Mouse (Mus musculus): ENCODE data around the gene Elmo1. TPM values are rescaled to one million over a fixed set of nuclear protein-coding genes. Genes with fewer than 3 reads are reported as not detected.

The Elmo1 gene
- polyA plus RNA-seq, 1 experiment from 2014 or later, result 13.8 TPM

- peaks cover 6% of the 10 kb centered on the region; the same call in 1 of the 2 replicates for H3K4me1 ChIP-seq
- no peaks in the 10 kb centered on the region for H3K27me3 ChIP-seq (ENCODE audit: low read depth, poor library complexity, severe bottlenecking)
- no peak for DNase-seq (ENCODE audit: low spot score)
- H3K27ac ChIP-seq (replicated peaks), result no peak overlapping the region
- no peaks in the 10 kb centered on the region for H3K9me3 ChIP-seq (replicated peaks)
- H3K4me3 ChIP-seq, result no peak overlapping the region
- WGBS, result 89% methylated on average over 4 of the region's 4 CpGs
- no peaks in the 10 kb centered on the region for H3K36me3 ChIP-seq
These were observed 427.3 kb downstream of the Elmo1 start for GRCm38 (mm10) chr13:20517702-20518101.

DNA sequence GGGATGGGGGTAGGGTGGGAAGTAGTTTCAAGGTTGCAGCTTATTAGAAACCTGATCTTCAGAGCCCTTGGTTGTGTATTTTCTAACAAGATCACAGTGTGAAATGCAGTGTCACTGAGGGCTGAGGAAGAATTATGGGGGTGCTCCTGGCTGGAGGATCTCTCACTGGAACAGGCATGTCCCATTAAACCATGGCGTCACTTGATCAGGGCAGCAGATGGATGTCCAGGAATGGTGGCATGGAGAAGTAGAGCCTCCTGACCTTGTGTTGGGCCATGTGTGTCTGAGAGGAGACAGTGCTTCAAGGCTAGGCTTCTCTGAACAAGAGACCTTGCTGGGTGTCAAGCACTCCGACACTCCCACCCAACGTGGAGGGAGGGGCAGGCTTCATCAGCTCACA, 431.1 kb downstream of the Elmo1 start:
- 84% methylated on average over 3 of the region's 3 CpGs for WGBS
- peaks cover 7% of the 10 kb centered on the region for H3K4me1 ChIP-seq
- no peak for DNase-seq (ENCODE audit: low spot score)
- no peaks in the 10 kb centered on the region for H3K36me3 ChIP-seq
- H3K4me3 ChIP-seq, result no peak overlapping the region
- no peak overlapping the region for H3K27ac ChIP-seq (replicated peaks)
- no peaks in the 10 kb centered on the region for H3K27me3 ChIP-seq (ENCODE audit: low read depth, poor library complexity, severe bottlenecking)
- no peaks in the 10 kb centered on the region for H3K9me3 ChIP-seq (replicated peaks)

- WGBS, result 65% methylated on average over 1 of the region's 1 CpGs
These were observed 433.3 kb downstream of the Elmo1 start for GRCm38 (mm10) chr13:20523671-20524070.

GRCm38 (mm10) chr13:20525844-20526243, 435.4 kb downstream of the Elmo1 start:
- Histone ChIP-seq H3K36me3 (no peaks in the 10 kb centered on the region), H3K27me3 (ENCODE audit: low read depth, poor library complexity, severe bottlenecking) (no peaks in the 10 kb centered on the region), H3K4me1 (peaks cover 12% of the 10 kb centered on the region), H3K27ac (replicated peaks) (no peak overlapping the region), H3K9me3 (replicated peaks) (no peaks in the 10 kb centered on the region), H3K4me3 (no peak overlapping the region)
- WGBS, result 81% methylated on average over 4 of the region's 4 CpGs
- DNase-seq (ENCODE audit: low spot score), result no peak

More at GRCm38 (mm10) chr13:20523671-20524070, 433.3 kb downstream of the Elmo1 start:
- DNase-seq (ENCODE audit: low spot score), result no peak
- Histone ChIP-seq H3K4me1 (peaks cover 12% of the 10 kb centered on the region), H3K4me3 (no peak overlapping the region), H3K36me3 (no peaks in the 10 kb centered on the region), H3K27me3 (ENCODE audit: low read depth, poor library complexity, severe bottlenecking) (no peaks in the 10 kb centered on the region), H3K9me3 (replicated peaks) (no peaks in the 10 kb centered on the region), H3K27ac (replicated peaks) (no peak overlapping the region)

- no peak for DNase-seq (ENCODE audit: low spot score)
- no peaks in the 10 kb centered on the region for H3K36me3 ChIP-seq
- H3K27me3 ChIP-seq (ENCODE audit: low read depth, poor library complexity, severe bottlenecking), result no peaks in the 10 kb centered on the region
- no peak overlapping the region for H3K4me3 ChIP-seq
- no peaks in the 10 kb centered on the region for H3K4me1 ChIP-seq
- no peaks in the 10 kb centered on the region for H3K9me3 ChIP-seq (replicated peaks)
- no peak overlapping the region for H3K27ac ChIP-seq (replicated peaks)
- 93% methylated on average over 1 of the region's 1 CpGs for WGBS
These were observed 446.7 kb downstream of the Elmo1 start for GRCm38 (mm10) chr13:20537053-20537452.

DNA sequence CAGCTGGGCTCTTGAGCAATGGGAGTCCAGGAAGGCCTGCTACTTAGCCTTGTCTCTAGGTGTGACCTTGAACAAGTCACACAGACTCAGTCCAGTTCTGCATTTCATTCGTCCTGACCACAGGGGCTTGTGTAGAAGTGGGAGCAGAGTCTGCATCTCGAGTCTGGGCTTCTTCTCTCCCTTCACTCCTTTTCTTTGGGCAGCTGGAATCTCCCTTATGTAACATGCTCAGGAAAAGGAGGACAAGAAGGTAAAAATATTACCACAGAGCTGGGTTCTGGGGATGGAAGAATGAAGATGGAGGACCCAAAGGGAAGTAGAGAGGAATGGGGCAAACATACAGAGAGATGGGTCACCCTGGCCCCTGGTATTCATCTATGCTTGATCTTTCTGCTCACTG, 447.1 kb downstream of the Elmo1 start:
- Histone ChIP-seq H3K27ac (replicated peaks) (no peak overlapping the region), H3K9me3 (replicated peaks) (no peaks in the 10 kb centered on the region), H3K4me1 (no peaks in the 10 kb centered on the region), H3K4me3 (no peak overlapping the region), H3K36me3 (no peaks in the 10 kb centered on the region), H3K27me3 (ENCODE audit: low read depth, poor library complexity, severe bottlenecking) (no peaks in the 10 kb centered on the region)
- 77% methylated on average over 2 of the region's 2 CpGs for WGBS
- DNase-seq (ENCODE audit: low spot score), result no peak

- Histone ChIP-seq H3K9me3 (replicated peaks) (no peaks in the 10 kb centered on the region), H3K27me3 (ENCODE audit: low read depth, poor library complexity, severe bottlenecking) (no peaks in the 10 kb centered on the region), H3K36me3 (no peaks in the 10 kb centered on the region), H3K27ac (replicated peaks) (no peak overlapping the region), H3K4me1 (no peaks in the 10 kb centered on the region), H3K4me3 (no peak overlapping the region)
- 82% methylated on average over 12 of the region's 12 CpGs for WGBS
- no peak for DNase-seq (ENCODE audit: low spot score)
These were observed 448.0 kb downstream of the Elmo1 start for GRCm38 (mm10) chr13:20538216-20539070.

GRCm38 (mm10) chr13:20539631-20540030, 449.2 kb downstream of the Elmo1 start:
- no peaks in the 10 kb centered on the region for H3K4me1 ChIP-seq
- no peaks in the 10 kb centered on the region for H3K36me3 ChIP-seq
- no peaks in the 10 kb centered on the region for H3K27me3 ChIP-seq (ENCODE audit: low read depth, poor library complexity, severe bottlenecking)
- 92% methylated on average over 2 of the region's 2 CpGs for WGBS
- DNase-seq (ENCODE audit: low spot score), result no peak
- no peaks in the 10 kb centered on the region for H3K9me3 ChIP-seq (replicated peaks)
- no peak overlapping the region for H3K27ac ChIP-seq (replicated peaks)
- H3K4me3 ChIP-seq, result no peak overlapping the region

DNA sequence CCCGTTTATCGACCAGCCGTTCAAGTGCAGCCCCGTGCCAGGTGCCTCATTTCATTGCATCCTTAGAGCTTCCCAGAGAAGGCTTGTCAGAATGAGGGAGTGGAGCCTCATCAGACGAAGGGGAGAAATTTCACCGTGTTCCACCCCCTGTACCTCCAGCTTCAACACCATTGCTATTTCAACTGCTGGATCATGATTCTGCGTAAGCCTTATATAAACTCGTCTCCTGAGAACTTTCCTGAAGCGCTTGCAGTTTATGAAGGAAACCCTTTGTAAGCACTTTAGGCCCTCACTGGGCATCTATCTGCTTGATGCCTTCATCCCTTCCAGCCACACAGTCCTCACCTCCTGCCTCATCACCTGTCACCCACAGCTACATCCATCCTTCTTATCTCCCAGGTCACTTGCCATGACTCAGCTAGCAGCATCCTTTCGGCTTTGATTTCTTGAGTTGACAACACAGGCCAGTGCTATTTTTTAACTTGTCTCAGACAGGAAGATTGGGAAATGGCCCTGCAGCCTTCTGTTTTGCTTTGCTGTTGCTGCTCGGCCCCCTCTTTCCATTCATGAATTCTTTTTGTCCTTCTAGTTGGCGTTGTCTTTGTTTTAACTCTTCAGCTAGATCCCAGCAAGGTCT, 456.3 kb downstream of the Elmo1 start:
- no peak for DNase-seq (ENCODE audit: low spot score)
- H3K9me3 ChIP-seq (replicated peaks), result no peaks in the 10 kb centered on the region
- 88% methylated on average over 12 of the region's 12 CpGs for WGBS
- H3K27ac ChIP-seq (replicated peaks), result no peak overlapping the region
- no peaks in the 10 kb centered on the region for H3K27me3 ChIP-seq (ENCODE audit: low read depth, poor library complexity, severe bottlenecking)
- H3K4me1 ChIP-seq, result no peaks in the 10 kb centered on the region
- H3K36me3 ChIP-seq, result no peaks in the 10 kb centered on the region
- H3K4me3 ChIP-seq, result no peak overlapping the region

DNA sequence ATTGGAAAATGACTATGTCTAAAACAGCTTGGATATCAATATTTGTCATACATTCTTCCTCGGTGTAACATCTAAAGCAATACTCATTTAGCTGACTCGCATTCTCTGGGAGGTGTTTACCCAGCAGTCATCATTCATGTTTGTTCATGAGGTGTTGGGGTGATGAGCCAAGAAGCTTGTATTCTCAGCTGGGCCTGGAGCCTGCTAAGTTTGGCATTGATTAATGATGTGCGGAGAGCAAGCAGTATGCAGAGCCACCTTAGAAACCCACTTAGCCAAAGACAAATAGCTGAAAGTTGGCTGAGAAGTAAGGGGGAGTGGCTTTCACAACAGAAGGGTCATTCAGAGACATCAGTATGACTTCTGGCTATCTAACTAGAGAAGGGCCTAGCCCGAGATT, 459.6 kb downstream of the Elmo1 start:
- Histone ChIP-seq H3K36me3 (no peaks in the 10 kb centered on the region), H3K4me1 (no peaks in the 10 kb centered on the region), H3K27ac (replicated peaks) (no peak overlapping the region), H3K4me3 (no peak overlapping the region), H3K9me3 (replicated peaks) (no peaks in the 10 kb centered on the region), H3K27me3 (ENCODE audit: low read depth, poor library complexity, severe bottlenecking) (no peaks in the 10 kb centered on the region)
- no peak for DNase-seq (ENCODE audit: low spot score)
- 91% methylated on average over 4 of the region's 4 CpGs for WGBS

DNA sequence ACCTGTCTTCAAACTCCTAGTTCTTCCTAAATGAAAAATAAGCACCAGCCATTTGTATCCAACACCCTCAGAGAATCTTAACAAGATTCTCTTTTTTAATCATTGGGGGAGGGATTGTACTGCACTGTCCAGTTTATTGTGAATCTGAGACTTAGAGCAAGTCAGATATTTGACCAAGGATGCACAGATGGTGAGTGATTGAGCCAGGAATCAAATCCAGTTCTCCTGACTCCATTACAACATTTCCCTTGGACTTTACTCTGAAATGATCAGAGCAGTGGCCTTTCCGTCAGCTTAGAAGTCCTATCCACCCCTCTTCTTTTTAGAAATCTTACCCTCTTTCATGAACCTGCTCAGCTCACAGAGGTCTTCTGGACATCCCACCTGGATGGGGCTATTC, 461.2 kb downstream of the Elmo1 start:
- no peaks in the 10 kb centered on the region for H3K4me1 ChIP-seq
- H3K36me3 ChIP-seq, result no peaks in the 10 kb centered on the region
- H3K9me3 ChIP-seq (replicated peaks), result no peaks in the 10 kb centered on the region

DNA sequence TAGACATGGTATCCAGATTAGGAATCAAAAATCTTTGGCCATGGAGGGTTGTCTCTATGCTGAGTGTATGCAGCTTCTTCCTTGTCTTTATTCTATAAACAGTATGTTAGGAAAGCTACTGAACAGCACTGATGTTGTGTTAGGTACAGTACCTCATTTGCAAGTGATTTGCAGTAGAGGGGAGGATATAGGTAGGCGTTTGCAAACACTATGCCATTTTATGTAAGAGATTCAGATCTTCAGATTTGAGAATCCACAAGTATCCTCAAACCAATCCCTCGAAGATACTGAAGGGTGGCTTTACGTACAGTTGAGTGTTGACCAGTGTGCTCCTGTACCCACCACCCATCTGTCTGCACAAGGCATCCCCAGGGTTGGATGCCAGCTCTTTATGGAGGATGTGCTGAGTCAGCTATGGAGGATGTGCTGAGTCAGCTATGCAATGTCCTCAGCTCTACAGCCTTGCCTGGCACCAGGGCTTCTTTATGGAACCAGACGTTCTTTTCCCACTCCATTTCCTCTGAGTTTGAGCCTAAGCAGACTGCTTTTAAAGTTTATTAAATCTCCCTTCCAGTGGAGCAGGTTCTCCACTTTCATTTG, 465.6 kb downstream of the Elmo1 start:
- H3K4me3 ChIP-seq, result no peak overlapping the region
- H3K4me1 ChIP-seq, result no peaks in the 10 kb centered on the region
- no peak overlapping the region for H3K27ac ChIP-seq (replicated peaks)
- WGBS, result 85% methylated on average over 4 of the region's 4 CpGs
- no peaks in the 10 kb centered on the region for H3K27me3 ChIP-seq (ENCODE audit: low read depth, poor library complexity, severe bottlenecking)
- no peaks in the 10 kb centered on the region for H3K36me3 ChIP-seq
- no peaks in the 10 kb centered on the region for H3K9me3 ChIP-seq (replicated peaks)
- DNase-seq (ENCODE audit: low spot score), result no peak

More for the DNA sequence above, 461.2 kb downstream of the Elmo1 start:
- Histone ChIP-seq H3K27ac (replicated peaks) (no peak overlapping the region), H3K27me3 (ENCODE audit: low read depth, poor library complexity, severe bottlenecking) (no peaks in the 10 kb centered on the region), H3K4me3 (no peak overlapping the region)
- no peak for DNase-seq (ENCODE audit: low spot score)
- WGBS, result 93% methylated on average over 1 of the region's 1 CpGs

GRCm38 (mm10) chr13:20556739-20557138, 466.3 kb downstream of the Elmo1 start:
- Histone ChIP-seq H3K4me3 (no peak overlapping the region), H3K27me3 (ENCODE audit: low read depth, poor library complexity, severe bottlenecking) (no peaks in the 10 kb centered on the region), H3K27ac (replicated peaks) (no peak overlapping the region), H3K9me3 (replicated peaks) (no peaks in the 10 kb centered on the region), H3K36me3 (no peaks in the 10 kb centered on the region), H3K4me1 (no peaks in the 10 kb centered on the region)
- no peak for DNase-seq (ENCODE audit: low spot score)
- 90% methylated on average over 10 of the region's 10 CpGs for WGBS
